8 mouse cellular contexts compared by ENCODE assay signal in genomic region chrX:94542536-94542935, GRCm38 (mm10). TPM values are rescaled to one million over a fixed set of nuclear protein-coding genes. Genes with fewer than 3 reads are reported as not detected.
DNase-seq lines count a peak whose midpoint lies in the region; ATAC-seq lines count a peak whose summit lies in the region.

No protein-coding gene starts in this region.

- ATAC-seq in cerebellum, adult (ENCODE audit: insufficient number of reproducible peaks, low FRiP score, low TSS enrichment) = no peak
- ATAC-seq in intestine, embryonic 16.5 days = no peak
- ATAC-seq in midbrain, embryonic 14.5 days (ENCODE audit: low FRiP score, low TSS enrichment) = no peak

- H3K36me3 ChIP-seq in intestine, embryonic 16.5 days (ENCODE audit: control insufficient read depth, insufficient read depth, low read length) = 0 out of 2 replicates have a peak, but pooled peaks cover 4% of the 10 kb centered on the region
- peaks cover 27% of the 10 kb centered on the region for H3K36me3 ChIP-seq in midbrain, embryonic 14.5 days (ENCODE audit: control insufficient read depth, insufficient read depth, low read length)

- peak overlapping the region; percentile 65 for H3K9ac ChIP-seq in intestine, embryonic 16.5 days (ENCODE audit: low read depth, low read length)
- H3K9ac ChIP-seq in midbrain, embryonic 14.5 days (replicated peaks; ENCODE audit: low read length) = peak overlapping the region; percentile 43

- no peaks in the 10 kb centered on the region for H3K27me3 ChIP-seq in intestine, embryonic 16.5 days (replicated peaks; ENCODE audit: control insufficient read depth, insufficient read depth, low read length)
- H3K27me3 ChIP-seq in midbrain, embryonic 14.5 days (ENCODE audit: control insufficient read depth, insufficient read depth, low read length) = no peaks in the 10 kb centered on the region

- DNase-seq in cerebellum, adult 11-12 months = peak; percentile 40
- DNase-seq in thymus, postnatal 4 days = peak; percentile 3
- no peak for DNase-seq in thymus, postnatal 10 days (ENCODE audit: low spot score in 2 of 2)
- no peak for DNase-seq in midbrain, embryonic 14.5 days
- DNase-seq in spleen, adult 12 weeks (ENCODE audit: low spot score) = no peak
- no peak for DNase-seq in spleen, postnatal 4 days (ENCODE audit: low spot score in 2 of 2)

- peak overlapping the region; percentile 66 for H3K27ac ChIP-seq in intestine, embryonic 16.5 days (ENCODE audit: low read length)
- H3K27ac ChIP-seq in midbrain, embryonic 14.5 days (replicated peaks; ENCODE audit: low read depth, low read length) = peak overlapping the region; percentile 94

- H3K4me3 ChIP-seq in intestine, embryonic 16.5 days (ENCODE audit: low read length) = peak overlapping the region; percentile 61
- peak overlapping the region; percentile 26 for H3K4me3 ChIP-seq in midbrain, embryonic 14.5 days (replicated peaks; ENCODE audit: low read depth, low read length)

- no peaks in the 10 kb centered on the region for H3K9me3 ChIP-seq in intestine, embryonic 16.5 days (ENCODE audit: control insufficient read depth, low read length)
- no peaks in the 10 kb centered on the region for H3K9me3 ChIP-seq in midbrain, embryonic 14.5 days (ENCODE audit: control insufficient read depth, low read length)

- WGBS in intestine, embryonic 16.5 days = 30% methylated on average over 9 of the region's 9 CpGs
- WGBS in midbrain, embryonic 14.5 days = 29% methylated on average over 8 of the region's 9 CpGs

- peak overlapping the region; percentile 47 for H3K4me2 ChIP-seq in intestine, embryonic 16.5 days (ENCODE audit: low read depth, low read length)
- peak overlapping the region; percentile 57 for H3K4me2 ChIP-seq in midbrain, embryonic 14.5 days (ENCODE audit: low read length)

- H3K4me1 ChIP-seq in intestine, embryonic 16.5 days (ENCODE audit: control insufficient read depth, insufficient read depth, low read length) = no peaks in the 10 kb centered on the region
- H3K4me1 ChIP-seq in midbrain, embryonic 14.5 days (ENCODE audit: control insufficient read depth, insufficient read depth, low read length) = peaks cover 33% of the 10 kb centered on the region

RNA-seq across cellular contexts. Expression of gene Maged1, which starts 0.6 kb away (rescaled TPM):
- polyA plus RNA-seq in intestine, embryonic 16.5 days (2015; fragmentation: Nextera tagmentation; extraction: Ambion mirVana) = 317 and 349 TPM in 2 replicates
- 1,056 and 1,237 TPM in 2 replicates for polyA plus RNA-seq in midbrain, embryonic 14.5 days (2014; fragmentation: Nextera tagmentation; extraction: Ambion mirVana)

Comparison
In these comparisons a context has a peak if more than half of its experiments do, and no peak if none do; other contexts are left out.
1. DNase-seq: peak in cerebellum, adult 11-12 months (single experiment) and thymus, postnatal 4 days (single experiment); none in thymus, postnatal 10 days (0 of 2), midbrain, embryonic 14.5 days (single experiment), spleen, adult 12 weeks (single experiment) and spleen, postnatal 4 days (0 of 2).